Mouse (Mus musculus): ENCODE measurements around the gene Btbd35f10. TPM values are rescaled to one million over a fixed set of nuclear protein-coding genes. Genes with fewer than 3 reads are reported as not detected.

The Btbd35f10 gene
- not detected in 2 replicates for polyA plus RNA-seq (2012; rRNA removed)

GRCm38 (mm10) chrX:3752785-3753184, at the start of gene Btbd35f10:
Btbd35f10 (minus strand) TSS chrX:3752885.

Other genes with a start within 250 kb of the Btbd35f10 start
- not detected in 2 replicates for gene Btbd35f18, start 52.7 kb downstream of the Btbd35f10 start, polyA plus RNA-seq (2012; rRNA removed)
- not detected in 2 replicates for gene Btbd35f16, start 204.1 kb upstream of the Btbd35f10 start, polyA plus RNA-seq (2012; rRNA removed)

Data from central nervous system, embryonic 11.5 days (tissue).